Mouse (Mus musculus): ENCODE measurements around the gene Fkbp2.
A peak's percentile ranks its signal among the peaks of the same experiment; 100 is the strongest.

The Fkbp2 gene

GRCm38 (mm10) chr19:6980381-6981093 lies at the start of gene Fkbp2:
Gene Fkbp2 (minus strand): TSS chr19:6980501.
- peak; percentile 99 for DNase-seq (ENCODE audit: low spot score)

- no peak for DNase-seq (ENCODE audit: low spot score)
Measured at GRCm38 (mm10) chr19:7029531-7029930, 49.2 kb upstream of the Fkbp2 start.

- DNase-seq (ENCODE audit: low spot score): no peak
Measured at GRCm38 (mm10) chr19:7020224-7020641, 39.9 kb upstream of the Fkbp2 start.

- no peak for DNase-seq (ENCODE audit: low spot score)
Measured at GRCm38 (mm10) chr19:7019191-7019590, 38.9 kb upstream of the Fkbp2 start, which contains the start of gene Fermt3. Gene Fermt3 (minus strand): TSS chr19:7019469.

- DNase-seq (ENCODE audit: low spot score): no peak
Measured at GRCm38 (mm10) chr19:7018546-7018945, 38.2 kb upstream of the Fkbp2 start.

- DNase-seq (ENCODE audit: low spot score): no peak
Measured at GRCm38 (mm10) chr19:7017541-7018457, 37.5 kb upstream of the Fkbp2 start.

GRCm38 (mm10) chr19:7014481-7015135 lies 34.3 kb upstream of the Fkbp2 start:
- DNase-seq (ENCODE audit: low spot score): no peak

- no peak for DNase-seq (ENCODE audit: low spot score)
Measured at GRCm38 (mm10) chr19:7013984-7014383, 33.7 kb upstream of the Fkbp2 start.

GRCm38 (mm10) chr19:7012426-7012825 lies 32.1 kb upstream of the Fkbp2 start:
- DNase-seq (ENCODE audit: low spot score): peak; percentile 73

- no peak for DNase-seq (ENCODE audit: low spot score)
Measured at GRCm38 (mm10) chr19:7006892-7007593, 26.7 kb upstream of the Fkbp2 start.

GRCm38 (mm10) chr19:6999360-7000063 lies 19.2 kb upstream of the Fkbp2 start:
- no peak for DNase-seq (ENCODE audit: low spot score)

- DNase-seq (ENCODE audit: low spot score): no peak
Measured at GRCm38 (mm10) chr19:6997721-6998290, 17.5 kb upstream of the Fkbp2 start.

- peak; percentile 89 for DNase-seq (ENCODE audit: low spot score)
Measured at GRCm38 (mm10) chr19:6996006-6996405, 15.7 kb upstream of the Fkbp2 start, which contains the start of the genes Nudt22 and Trpt1. Gene Nudt22 (minus strand): TSS chr19:6996117. Gene Trpt1 (plus strand): TSS chr19:6996131.

GRCm38 (mm10) chr19:6995255-6995991 lies 15.1 kb upstream of the Fkbp2 start:
- DNase-seq (ENCODE audit: low spot score): no peak

- no peak for DNase-seq (ENCODE audit: low spot score)
Measured at GRCm38 (mm10) chr19:6994489-6994888, 14.2 kb upstream of the Fkbp2 start.

- no peak for DNase-seq (ENCODE audit: low spot score)
Measured at GRCm38 (mm10) chr19:6994002-6994401, 13.7 kb upstream of the Fkbp2 start.

- DNase-seq (ENCODE audit: low spot score): no peak
Measured at GRCm38 (mm10) chr19:6993011-6993770, 12.9 kb upstream of the Fkbp2 start.

- DNase-seq (ENCODE audit: low spot score): peak; percentile 97
Measured at GRCm38 (mm10) chr19:6992011-6992858, 11.9 kb upstream of the Fkbp2 start, which contains the start of gene Dnajc4. Gene Dnajc4 (minus strand): TSS chr19:6992572.

Data from yolk sac, embryonic 10.5 days (tissue).